Mouse (Mus musculus) heart, adult 2 months (tissue): ENCODE data around the gene Gm27029.

ENCODE experiments used
- CTCF ChIP-seq: fragments of 200-600 bp; IDR thresholded peaks from 2 replicates; pipeline ENCODE4 v1.8.1; 2022; ENCODE audit warnings: antibody characterized with exemption, mild to moderate bottlenecking, moderate library complexity
- EP300 ChIP-seq: fragments of 200-500 bp; IDR thresholded peaks from 2 replicates; pipeline ENCODE4 v1.6.1; 2011; ENCODE audit warnings: low read depth, low read length, control low read depth; ENCODE audit not compliant: insufficient read depth
- POLR2A ChIP-seq: fragments of 200-500 bp; IDR thresholded peaks from 2 replicates; pipeline ENCODE4 v1.6.1; 2011; ENCODE audit warnings: mild to moderate bottlenecking, low read depth, low read length, control low read depth; ENCODE audit not compliant: insufficient read depth

GRCm38 (mm10) chr11:101435831-101436230 lies 11.2 kb upstream of the Gm27029 start:
- TF ChIP-seq POLR2A (no peak), CTCF (no peak), EP300 (no peak)
